Mouse (Mus musculus): Measurements from ENCODE around the gene Prim1. TPM values are rescaled to one million over a fixed set of nuclear protein-coding genes. Genes with fewer than 3 reads are reported as not detected.

Prim1 gene
- polyA plus RNA-seq, 1 experiment from 2014 or later = 102 TPM

- peaks cover 51% of the 10 kb centered on the region for H3K36me3 ChIP-seq
- H3K4me2 ChIP-seq = peak overlapping the region; percentile 77
- no peak for ATAC-seq (ENCODE audit: insufficient number of reproducible peaks, insufficient read depth, low FRiP score, low TSS enrichment, low read depth)
- H3K9me3 ChIP-seq = no peaks in the 10 kb centered on the region
- H3K9ac ChIP-seq (replicated peaks) = no peak overlapping the region
- H3K4me3 ChIP-seq (replicated peaks) = 0 out of 2 replicates have a peak overlapping the region, but pooled peaks have one; percentile 0
- WGBS = 83% methylated on average over 3 of the region's 3 CpGs
- H3K27ac ChIP-seq = no peak overlapping the region
- H3K27me3 ChIP-seq = no peaks in the 10 kb centered on the region
- peaks cover 37% of the 10 kb centered on the region for H3K4me1 ChIP-seq (replicated peaks)
Observed at GRCm38 (mm10) chr10:128037921-128038320, 23.0 kb downstream of the Prim1 start.

- 44% methylated on average over 5 of the region's 5 CpGs for WGBS
- H3K27me3 ChIP-seq = no peaks in the 10 kb centered on the region
- H3K36me3 ChIP-seq = peaks cover 63% of the 10 kb centered on the region
- no peak overlapping the region; the same call in 1 of the 2 replicates for H3K27ac ChIP-seq
- H3K4me1 ChIP-seq (replicated peaks) = peaks cover 37% of the 10 kb centered on the region
- H3K4me2 ChIP-seq = no peak overlapping the region
- ATAC-seq (ENCODE audit: insufficient number of reproducible peaks, insufficient read depth, low FRiP score, low TSS enrichment, low read depth) = no peak
- no peak overlapping the region; the same call in 1 of the 2 replicates for H3K9ac ChIP-seq (replicated peaks)
- peak overlapping the region; percentile 13; the same call in 1 of the 2 replicates for H3K4me3 ChIP-seq (replicated peaks)
- no peaks in the 10 kb centered on the region for H3K9me3 ChIP-seq
Observed at GRCm38 (mm10) chr10:128039167-128039566, 24.2 kb downstream of the Prim1 start.

DNA sequence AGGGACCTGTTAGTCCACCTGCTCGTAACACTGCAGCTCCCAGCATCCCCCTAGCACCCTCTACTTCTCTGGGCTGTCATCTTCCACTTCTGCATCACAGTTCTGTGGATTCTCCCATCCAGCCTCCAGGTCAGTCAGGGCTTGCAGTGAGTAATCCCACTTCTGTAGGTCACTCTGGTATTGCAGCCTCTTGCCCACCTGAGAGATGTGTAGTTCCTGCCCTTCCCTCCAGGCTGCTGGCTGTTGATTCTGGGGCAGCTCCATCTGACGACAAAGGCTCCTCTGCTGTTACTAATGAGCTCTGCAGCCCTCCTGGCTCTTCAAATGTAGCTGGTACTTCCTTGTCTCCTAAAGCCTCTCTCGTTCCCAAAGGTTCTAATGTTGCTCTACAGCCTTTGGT lies 24.9 kb downstream of the Prim1 start:
- H3K9me3 ChIP-seq = no peaks in the 10 kb centered on the region
- 75% methylated on average over 3 of the region's 3 CpGs for WGBS
- peaks cover 34% of the 10 kb centered on the region for H3K4me1 ChIP-seq (replicated peaks)
- H3K27me3 ChIP-seq = no peaks in the 10 kb centered on the region
- peaks cover 70% of the 10 kb centered on the region for H3K36me3 ChIP-seq
- no peak overlapping the region; the same call in 1 of the 2 replicates for H3K27ac ChIP-seq
- ATAC-seq (ENCODE audit: insufficient number of reproducible peaks, insufficient read depth, low FRiP score, low TSS enrichment, low read depth) = no peak
- no peak overlapping the region for H3K4me3 ChIP-seq (replicated peaks)
- no peak overlapping the region; the same call in 1 of the 2 replicates for H3K9ac ChIP-seq (replicated peaks)
- H3K4me2 ChIP-seq = no peak overlapping the region

- 0 out of 2 replicates have a peak overlapping the region, but pooled peaks have one; percentile 2 for H3K4me3 ChIP-seq (replicated peaks)
- ATAC-seq (ENCODE audit: insufficient number of reproducible peaks, insufficient read depth, low FRiP score, low TSS enrichment, low read depth) = no peak
- H3K27ac ChIP-seq = no peak overlapping the region
- H3K4me2 ChIP-seq = no peak overlapping the region
- WGBS = 92% methylated on average over 5 of the region's 5 CpGs
- peaks cover 34% of the 10 kb centered on the region for H3K4me1 ChIP-seq (replicated peaks)
- H3K27me3 ChIP-seq = no peaks in the 10 kb centered on the region
- no peak overlapping the region for H3K9ac ChIP-seq (replicated peaks)
- H3K36me3 ChIP-seq = peaks cover 75% of the 10 kb centered on the region
- H3K9me3 ChIP-seq = no peaks in the 10 kb centered on the region
Observed at GRCm38 (mm10) chr10:128040293-128040692, 25.3 kb downstream of the Prim1 start.

DNA sequence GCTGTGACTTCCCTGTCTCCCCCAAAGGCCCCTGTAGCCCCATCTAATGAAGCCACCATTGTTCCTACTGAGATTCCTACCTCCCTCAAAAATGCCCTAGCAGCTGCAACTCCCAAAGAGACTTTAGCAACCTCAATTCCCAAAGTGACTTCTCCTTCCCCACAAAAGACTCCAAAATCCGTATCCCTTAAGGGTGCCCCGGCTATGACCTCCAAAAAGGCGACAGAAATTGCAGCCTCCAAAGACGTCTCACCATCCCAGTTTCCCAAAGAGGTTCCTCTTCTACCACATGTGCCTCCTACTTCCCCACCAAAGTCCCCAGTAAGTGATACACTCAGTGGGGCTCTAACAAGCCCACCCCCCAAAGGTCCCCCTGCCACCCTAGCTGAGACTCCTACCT lies 26.7 kb downstream of the Prim1 start:
- no peak overlapping the region for H3K9ac ChIP-seq (replicated peaks)
- H3K27ac ChIP-seq = no peak overlapping the region
- H3K4me2 ChIP-seq = no peak overlapping the region
- ATAC-seq (ENCODE audit: insufficient number of reproducible peaks, insufficient read depth, low FRiP score, low TSS enrichment, low read depth) = no peak
- H3K4me1 ChIP-seq (replicated peaks) = peaks cover 34% of the 10 kb centered on the region
- no peak overlapping the region for H3K4me3 ChIP-seq (replicated peaks)
- peaks cover 88% of the 10 kb centered on the region for H3K36me3 ChIP-seq
- no peaks in the 10 kb centered on the region for H3K27me3 ChIP-seq
- H3K9me3 ChIP-seq = no peaks in the 10 kb centered on the region
- 79% methylated on average over 4 of the region's 4 CpGs for WGBS

- Histone ChIP-seq H3K9ac (replicated peaks) (no peak overlapping the region; the same call in 1 of the 2 replicates), H3K4me3 (replicated peaks) (no peak overlapping the region), H3K4me2 (no peak overlapping the region), H3K4me1 (replicated peaks) (peaks cover 27% of the 10 kb centered on the region), H3K36me3 (peaks cover 95% of the 10 kb centered on the region), H3K27me3 (no peaks in the 10 kb centered on the region), H3K27ac (no peak overlapping the region), H3K9me3 (no peaks in the 10 kb centered on the region)
- ATAC-seq (ENCODE audit: insufficient number of reproducible peaks, insufficient read depth, low FRiP score, low TSS enrichment, low read depth) = no peak
- 96% methylated on average over 3 of the region's 3 CpGs for WGBS
Observed at GRCm38 (mm10) chr10:128042466-128042865, 27.5 kb downstream of the Prim1 start.

DNA sequence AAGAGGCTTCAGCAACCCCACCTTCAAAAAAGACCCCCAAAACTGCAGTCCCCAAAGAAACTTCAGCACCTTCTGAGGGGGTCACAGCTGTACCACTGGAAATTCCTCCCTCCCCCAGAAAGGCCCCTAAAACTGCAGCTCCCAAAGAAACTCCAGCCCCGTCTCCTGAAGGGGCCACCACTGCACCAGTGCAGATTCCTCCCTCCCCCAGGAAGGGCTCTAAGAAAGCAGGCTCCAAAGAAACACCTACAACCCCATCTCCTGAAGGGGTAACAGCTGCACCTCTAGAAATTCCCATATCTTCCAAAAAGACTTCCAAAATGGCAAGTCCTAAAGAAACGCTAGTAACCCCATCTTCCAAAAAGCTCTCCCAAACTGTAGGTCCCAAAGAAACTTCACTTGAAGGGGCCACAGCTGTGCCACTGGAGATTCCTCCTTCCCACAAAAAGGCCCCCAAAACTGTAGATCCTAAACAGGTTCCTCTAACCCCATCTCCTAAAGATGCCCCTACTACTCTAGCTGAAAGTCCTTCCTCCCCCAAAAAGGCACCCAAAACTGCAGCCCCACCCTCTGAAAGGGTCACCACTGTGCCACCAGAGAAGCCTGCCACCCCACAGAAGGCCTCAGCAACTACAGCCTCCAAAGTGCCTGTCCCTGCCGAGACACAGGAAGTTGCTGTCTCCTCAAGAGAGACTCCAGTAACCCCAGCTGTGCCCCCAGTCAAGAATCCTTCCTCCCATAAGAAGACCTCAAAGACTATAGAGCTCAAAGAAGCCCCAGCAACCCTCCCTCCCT lies 28.3 kb downstream of the Prim1 start:
- 73% methylated on average over 3 of the region's 3 CpGs for WGBS

GRCm38 (mm10) chr10:128048157-128048556 lies 33.2 kb downstream of the Prim1 start:
- Histone ChIP-seq H3K27me3 (no peaks in the 10 kb centered on the region), H3K9ac (replicated peaks) (no peak overlapping the region), H3K27ac (no peak overlapping the region), H3K4me3 (replicated peaks) (no peak overlapping the region), H3K9me3 (no peaks in the 10 kb centered on the region), H3K36me3 (peaks cover 86% of the 10 kb centered on the region), H3K4me2 (no peak overlapping the region), H3K4me1 (replicated peaks) (no peaks in the 10 kb centered on the region)
- 95% methylated on average over 8 of the region's 8 CpGs for WGBS
- ATAC-seq (ENCODE audit: insufficient number of reproducible peaks, insufficient read depth, low FRiP score, low TSS enrichment, low read depth) = no peak

More for the DNA sequence above, 28.3 kb downstream of the Prim1 start:
- peaks cover 22% of the 10 kb centered on the region for H3K4me1 ChIP-seq (replicated peaks)
- 0 out of 2 replicates have a peak overlapping the region, but pooled peaks have one; percentile 37 for H3K27ac ChIP-seq
- no peaks in the 10 kb centered on the region for H3K27me3 ChIP-seq
- no peak overlapping the region for H3K4me3 ChIP-seq (replicated peaks)
- H3K9me3 ChIP-seq = no peaks in the 10 kb centered on the region
- ATAC-seq (ENCODE audit: insufficient number of reproducible peaks, insufficient read depth, low FRiP score, low TSS enrichment, low read depth) = no peak
- H3K4me2 ChIP-seq = no peak overlapping the region
- H3K9ac ChIP-seq (replicated peaks) = no peak overlapping the region
- peaks cover 99% of the 10 kb centered on the region for H3K36me3 ChIP-seq

DNA sequence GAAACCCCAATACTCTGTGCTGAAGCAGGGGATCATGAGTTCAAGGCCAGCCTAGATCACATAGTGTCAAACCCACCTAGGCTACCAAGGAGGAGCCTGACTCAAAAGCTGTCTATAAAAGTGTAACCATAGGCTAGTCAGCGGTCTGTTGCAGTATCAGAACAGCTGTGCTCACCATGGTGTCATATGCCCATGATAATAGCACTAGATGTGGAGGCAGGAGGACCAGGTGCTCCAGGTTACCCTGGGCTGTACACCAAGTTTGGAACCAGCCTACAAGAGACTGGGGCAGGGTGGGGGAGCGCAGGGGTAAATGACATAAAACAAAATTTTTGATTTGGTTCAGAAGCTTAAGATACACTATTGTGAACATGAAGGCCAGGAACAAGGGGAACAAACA lies 34.8 kb downstream of the Prim1 start:
- no peaks in the 10 kb centered on the region for H3K9me3 ChIP-seq
- H3K4me3 ChIP-seq (replicated peaks) = no peak overlapping the region
- 94% methylated on average over 2 of the region's 2 CpGs for WGBS
- H3K27me3 ChIP-seq = no peaks in the 10 kb centered on the region
- H3K4me1 ChIP-seq (replicated peaks) = no peaks in the 10 kb centered on the region
- no peak overlapping the region for H3K4me2 ChIP-seq
- H3K27ac ChIP-seq = no peak overlapping the region
- ATAC-seq (ENCODE audit: insufficient number of reproducible peaks, insufficient read depth, low FRiP score, low TSS enrichment, low read depth) = no peak
- H3K9ac ChIP-seq (replicated peaks) = no peak overlapping the region
- peaks cover 70% of the 10 kb centered on the region for H3K36me3 ChIP-seq

- no peaks in the 10 kb centered on the region for H3K27me3 ChIP-seq
- H3K9ac ChIP-seq (replicated peaks) = no peak overlapping the region
- H3K4me3 ChIP-seq (replicated peaks) = no peak overlapping the region
- H3K27ac ChIP-seq = no peak overlapping the region
- H3K4me2 ChIP-seq = no peak overlapping the region
- peaks cover 64% of the 10 kb centered on the region for H3K36me3 ChIP-seq
- no peaks in the 10 kb centered on the region for H3K9me3 ChIP-seq
- ATAC-seq (ENCODE audit: insufficient number of reproducible peaks, insufficient read depth, low FRiP score, low TSS enrichment, low read depth) = no peak
- no peaks in the 10 kb centered on the region for H3K4me1 ChIP-seq (replicated peaks)
- 87% methylated on average over 2 of the region's 2 CpGs for WGBS
Observed at GRCm38 (mm10) chr10:128050355-128050754, 35.4 kb downstream of the Prim1 start.

DNA sequence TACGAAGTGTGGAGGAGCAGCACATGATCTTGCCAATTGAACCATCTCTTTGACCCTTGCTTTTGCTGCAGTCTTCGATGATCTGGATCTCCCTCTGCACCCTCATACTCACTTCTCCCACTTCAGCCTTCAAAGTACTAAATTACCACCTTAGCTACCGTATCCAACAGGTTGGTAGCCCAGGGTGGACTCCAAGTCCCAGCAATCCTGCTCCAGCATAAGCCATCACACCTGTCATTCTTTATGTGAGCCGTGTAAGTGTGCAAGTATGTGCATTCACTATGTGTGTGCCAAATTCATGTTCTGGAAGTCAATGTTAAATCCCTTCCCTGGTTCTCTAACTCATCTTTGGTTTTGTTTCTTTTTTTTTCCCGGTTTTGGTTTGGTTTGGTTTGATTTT lies 36.6 kb downstream of the Prim1 start:
- Histone ChIP-seq H3K9ac (replicated peaks) (no peak overlapping the region), H3K4me1 (replicated peaks) (no peaks in the 10 kb centered on the region), H3K36me3 (peaks cover 51% of the 10 kb centered on the region), H3K9me3 (no peaks in the 10 kb centered on the region), H3K4me3 (replicated peaks) (no peak overlapping the region), H3K27me3 (no peaks in the 10 kb centered on the region), H3K27ac (no peak overlapping the region), H3K4me2 (no peak overlapping the region)
- WGBS = 93% methylated on average over 5 of the region's 5 CpGs
- no peak for ATAC-seq (ENCODE audit: insufficient number of reproducible peaks, insufficient read depth, low FRiP score, low TSS enrichment, low read depth)
